Comparison of ENCODE assay signal across 8 mouse cellular contexts in genomic region chr14:62836926-62837640, GRCm38 (mm10). TPM values are rescaled to one million over a fixed set of nuclear protein-coding genes. Genes with fewer than 3 reads are reported as not detected.
A peak's percentile ranks its signal among the peaks of the same experiment; 100 is the strongest.
DNase-seq lines count a peak whose midpoint lies in the region; ATAC-seq lines count a peak whose summit lies in the region.

No protein-coding gene starts in this region.

- peak overlapping the region; percentile 49 for H3K4me2 ChIP-seq in hindbrain, embryonic 14.5 days (replicated peaks)

- WGBS in hindbrain, embryonic 14.5 days = under 1% methylated on average over 34 of the region's 37 CpGs

- H3K9me3 ChIP-seq in hindbrain, embryonic 14.5 days (ENCODE audit: control insufficient read depth, low read length) = no peaks in the 10 kb centered on the region

- peaks cover 16% of the 10 kb centered on the region for H3K4me1 ChIP-seq in hindbrain, embryonic 14.5 days (replicated peaks; ENCODE audit: control insufficient read depth, insufficient read depth, low read length)

- H3K36me3 ChIP-seq in hindbrain, embryonic 14.5 days (replicated peaks; ENCODE audit: control insufficient read depth, insufficient read depth) = no peaks in the 10 kb centered on the region

- peak overlapping the region; percentile 70 for H3K27ac ChIP-seq in hindbrain, embryonic 14.5 days

- peak; percentile 99 for DNase-seq in R1 (ENCODE audit: low read depth, low spot score)
- peak; percentile 97 to 98 for DNase-seq in cerebellum, postnatal 25 days
- DNase-seq in frontal cortex, postnatal 25 days (ENCODE audit: low spot score in 2 of 2) = peak; percentile 91 to 96
- peak; percentile 99 for DNase-seq in hindbrain, embryonic 14.5 days (ENCODE audit: low spot score)
- peak; percentile 98 to 99 for DNase-seq in layer of hippocampus, postnatal 36 days
- peak; percentile 99 for DNase-seq in lung, postnatal 36 days
- peak; percentile 100 for DNase-seq in retina, postnatal 1 day
- peak; percentile 83 for DNase-seq in urinary bladder, adult 2 months (ENCODE audit: low spot score)

- peak overlapping the region; percentile 93 for H3K4me3 ChIP-seq in hindbrain, embryonic 14.5 days (replicated peaks; ENCODE audit: low read length)

- peak; percentile 96 for ATAC-seq in hindbrain, embryonic 14.5 days (ENCODE audit: low FRiP score)

- H3K9ac ChIP-seq in hindbrain, embryonic 14.5 days = peak overlapping the region; percentile 37

- H3K27me3 ChIP-seq in hindbrain, embryonic 14.5 days (ENCODE audit: control insufficient read depth, insufficient read depth, low read length) = no peaks in the 10 kb centered on the region

RNA-seq across cellular contexts. Expression of gene Wdfy2, which starts 0.4 kb away (rescaled TPM):
- polyA plus RNA-seq in hindbrain, embryonic 14.5 days (2014; fragmentation: Nextera tagmentation; extraction: Ambion mirVana) = 11.0 and 12.0 TPM in 2 replicates
- total RNA-seq in layer of hippocampus, postnatal 36 days (2021) = 10 to 100 TPM; 16.3 to 16.6 TPM
- polyA plus RNA-seq in urinary bladder, adult 2 months (2012; rRNA removed) = 7.5 and 9.8 TPM in 2 replicates

Comparison
In these comparisons a context has a peak if more than half of its experiments do, and no peak if none do; other contexts are left out.
1. Peak in every context shown above with its lines: DNase-seq, ATAC-seq, H3K4me3 ChIP-seq and H3K27ac ChIP-seq.